Mouse (Mus musculus) liver, postnatal 0 days (tissue): ENCODE measurements around the gene Ubald1.

Experiments
- CTCF ChIP-seq: sonication (generic); IDR thresholded peaks from 2 replicates; pipeline ENCODE4 v1.5.1; 2016; ENCODE audit warnings: antibody characterized with exemption, low read depth
- EP300 ChIP-seq: IDR thresholded peaks from 2 replicates; pipeline ENCODE4 v1.6.1; 2016; ENCODE audit warnings: antibody characterized with exemption, low read depth, mild to moderate bottlenecking

- TF ChIP-seq CTCF (no peak), EP300 (no peak)
Measured at GRCm38 (mm10) chr16:4855046-4855650, 25.0 kb downstream of the Ubald1 start.
